Mouse (Mus musculus): ENCODE results near the gene Rassf6. TPM values are rescaled to one million over a fixed set of nuclear protein-coding genes. Genes with fewer than 3 reads are reported as not detected.

The Rassf6 gene
- 0.14 and 0.43 TPM in 2 replicates for polyA plus RNA-seq (2015; fragmentation: Nextera tagmentation; extraction: Ambion mirVana)

- Histone ChIP-seq H3K27me3 (no peaks in the 10 kb centered on the region), H3K4me2 (replicated peaks) (peak within 1 kb of the TSS; percentile 56), H3K4me3 (peak within 1 kb of the TSS; percentile 39), H3K9me3 (no peaks in the 10 kb centered on the region), H3K4me1 (peaks cover 8% of the 10 kb centered on the region), H3K36me3 (no peaks in the 10 kb centered on the region), H3K27ac (replicated peaks) (no peak within 1 kb of the TSS), H3K9ac (replicated peaks) (peak within 1 kb of the TSS; percentile 38)
- peak; percentile 38 for ATAC-seq (replicated peaks)
- WGBS, result 10% methylated on average over 26 of the region's 26 CpGs
Measured at GRCm38 (mm10) chr5:90640286-90641217, at the start of gene Rassf6. TSS of gene Rassf6 (minus strand) at chr5:90640657.

GRCm38 (mm10) chr5:90689426-90690128 lies 49.1 kb upstream of the Rassf6 start:
- Histone ChIP-seq H3K4me1 (no peaks in the 10 kb centered on the region), H3K9me3 (no peaks in the 10 kb centered on the region), H3K27me3 (no peaks in the 10 kb centered on the region), H3K9ac (replicated peaks) (no peak overlapping the region), H3K4me2 (replicated peaks) (no peak overlapping the region), H3K4me3 (no peak overlapping the region), H3K27ac (replicated peaks) (no peak overlapping the region), H3K36me3 (no peaks in the 10 kb centered on the region)
- ATAC-seq (replicated peaks), result no peak
- 94% methylated on average over 8 of the region's 8 CpGs for WGBS

GRCm38 (mm10) chr5:90687913-90688312 lies 47.5 kb upstream of the Rassf6 start:
- no peak for ATAC-seq (replicated peaks)
- Histone ChIP-seq H3K4me2 (replicated peaks) (no peak overlapping the region), H3K36me3 (no peaks in the 10 kb centered on the region), H3K27me3 (no peaks in the 10 kb centered on the region), H3K4me1 (no peaks in the 10 kb centered on the region), H3K4me3 (no peak overlapping the region), H3K27ac (replicated peaks) (no peak overlapping the region), H3K9me3 (no peaks in the 10 kb centered on the region), H3K9ac (replicated peaks) (no peak overlapping the region)
- 94% methylated on average over 10 of the region's 10 CpGs for WGBS

- ATAC-seq (replicated peaks), result no peak
- no peak overlapping the region for H3K4me3 ChIP-seq
- no peak overlapping the region for H3K27ac ChIP-seq (replicated peaks)
- H3K9ac ChIP-seq (replicated peaks), result no peak overlapping the region
- H3K36me3 ChIP-seq, result no peaks in the 10 kb centered on the region
- no peaks in the 10 kb centered on the region for H3K4me1 ChIP-seq
- no peak overlapping the region for H3K4me2 ChIP-seq (replicated peaks)
- H3K9me3 ChIP-seq, result no peaks in the 10 kb centered on the region
- H3K27me3 ChIP-seq, result no peaks in the 10 kb centered on the region
- 35% methylated on average over 4 of the region's 4 CpGs for WGBS
Measured at GRCm38 (mm10) chr5:90684994-90685393, 44.5 kb upstream of the Rassf6 start.

- Histone ChIP-seq H3K27me3 (no peaks in the 10 kb centered on the region), H3K4me3 (no peak overlapping the region), H3K4me1 (no peaks in the 10 kb centered on the region), H3K27ac (replicated peaks) (no peak overlapping the region), H3K36me3 (no peaks in the 10 kb centered on the region), H3K9me3 (no peaks in the 10 kb centered on the region), H3K9ac (replicated peaks) (no peak overlapping the region), H3K4me2 (replicated peaks) (no peak overlapping the region)
- 89% methylated on average over 4 of the region's 4 CpGs for WGBS
- ATAC-seq (replicated peaks), result no peak
Measured at GRCm38 (mm10) chr5:90681842-90682241, 41.4 kb upstream of the Rassf6 start.

GRCm38 (mm10) chr5:90677560-90677959 lies 37.1 kb upstream of the Rassf6 start:
- no peak overlapping the region for H3K9ac ChIP-seq (replicated peaks)
- H3K4me2 ChIP-seq (replicated peaks), result no peak overlapping the region
- H3K4me3 ChIP-seq, result no peak overlapping the region
- H3K4me1 ChIP-seq, result no peaks in the 10 kb centered on the region
- 79% methylated on average over 2 of the region's 2 CpGs for WGBS
- no peaks in the 10 kb centered on the region for H3K36me3 ChIP-seq
- no peak for ATAC-seq (replicated peaks)
- H3K27ac ChIP-seq (replicated peaks), result no peak overlapping the region
- no peaks in the 10 kb centered on the region for H3K9me3 ChIP-seq
- no peaks in the 10 kb centered on the region for H3K27me3 ChIP-seq

- ATAC-seq (replicated peaks), result peak; percentile 29; the same call in 1 of the 2 replicates
- no peak overlapping the region for H3K4me2 ChIP-seq (replicated peaks)
- no peaks in the 10 kb centered on the region for H3K4me1 ChIP-seq
- no peaks in the 10 kb centered on the region for H3K36me3 ChIP-seq
- no peak overlapping the region for H3K9ac ChIP-seq (replicated peaks)
- H3K9me3 ChIP-seq, result no peaks in the 10 kb centered on the region
- no peak overlapping the region for H3K4me3 ChIP-seq
- H3K27ac ChIP-seq (replicated peaks), result no peak overlapping the region
- WGBS, result 67% methylated on average over 8 of the region's 8 CpGs
- H3K27me3 ChIP-seq, result no peaks in the 10 kb centered on the region
Measured at GRCm38 (mm10) chr5:90661852-90662251, 21.4 kb upstream of the Rassf6 start.

GRCm38 (mm10) chr5:90661436-90661835 lies 21.0 kb upstream of the Rassf6 start:
- no peak overlapping the region for H3K27ac ChIP-seq (replicated peaks)
- no peaks in the 10 kb centered on the region for H3K36me3 ChIP-seq
- H3K9me3 ChIP-seq, result no peaks in the 10 kb centered on the region
- H3K9ac ChIP-seq (replicated peaks), result no peak overlapping the region
- no peaks in the 10 kb centered on the region for H3K27me3 ChIP-seq
- no peak overlapping the region for H3K4me3 ChIP-seq
- WGBS, result 20% methylated on average over 9 of the region's 9 CpGs
- no peaks in the 10 kb centered on the region for H3K4me1 ChIP-seq
- peak; percentile 65 for ATAC-seq (replicated peaks)
- no peak overlapping the region for H3K4me2 ChIP-seq (replicated peaks)

- WGBS, result 91% methylated on average over 5 of the region's 5 CpGs
Measured at GRCm38 (mm10) chr5:90660411-90660810, 20.0 kb upstream of the Rassf6 start.

GRCm38 (mm10) chr5:90656681-90657080 lies 16.2 kb upstream of the Rassf6 start:
- Histone ChIP-seq H3K9me3 (no peaks in the 10 kb centered on the region), H3K27ac (replicated peaks) (no peak overlapping the region), H3K36me3 (no peaks in the 10 kb centered on the region), H3K4me1 (no peaks in the 10 kb centered on the region), H3K27me3 (no peaks in the 10 kb centered on the region), H3K4me3 (no peak overlapping the region), H3K9ac (replicated peaks) (no peak overlapping the region), H3K4me2 (replicated peaks) (no peak overlapping the region)
- 87% methylated on average over 6 of the region's 6 CpGs for WGBS
- ATAC-seq (replicated peaks), result no peak

More at GRCm38 (mm10) chr5:90660411-90660810, 20.0 kb upstream of the Rassf6 start:
- no peak for ATAC-seq (replicated peaks)
- Histone ChIP-seq H3K9me3 (no peaks in the 10 kb centered on the region), H3K4me3 (no peak overlapping the region), H3K4me1 (no peaks in the 10 kb centered on the region), H3K36me3 (no peaks in the 10 kb centered on the region), H3K27ac (replicated peaks) (no peak overlapping the region), H3K4me2 (replicated peaks) (no peak overlapping the region), H3K9ac (replicated peaks) (no peak overlapping the region), H3K27me3 (no peaks in the 10 kb centered on the region)

GRCm38 (mm10) chr5:90655891-90656290 lies 15.4 kb upstream of the Rassf6 start:
- Histone ChIP-seq H3K9me3 (no peaks in the 10 kb centered on the region), H3K36me3 (no peaks in the 10 kb centered on the region), H3K27ac (replicated peaks) (no peak overlapping the region), H3K4me1 (no peaks in the 10 kb centered on the region), H3K4me2 (replicated peaks) (no peak overlapping the region), H3K27me3 (no peaks in the 10 kb centered on the region), H3K9ac (replicated peaks) (no peak overlapping the region), H3K4me3 (peak overlapping the region; percentile 2; the same call in 1 of the 2 replicates)
- 44% methylated on average over 13 of the region's 13 CpGs for WGBS
- no peak for ATAC-seq (replicated peaks)

- 86% methylated on average over 5 of the region's 5 CpGs for WGBS
- no peaks in the 10 kb centered on the region for H3K27me3 ChIP-seq
- H3K9ac ChIP-seq (replicated peaks), result no peak overlapping the region
- no peak overlapping the region for H3K4me3 ChIP-seq
- no peak overlapping the region for H3K4me2 ChIP-seq (replicated peaks)
- no peaks in the 10 kb centered on the region for H3K9me3 ChIP-seq
- H3K27ac ChIP-seq (replicated peaks), result no peak overlapping the region
- no peaks in the 10 kb centered on the region for H3K36me3 ChIP-seq
- no peaks in the 10 kb centered on the region for H3K4me1 ChIP-seq
- ATAC-seq (replicated peaks), result no peak
Measured at GRCm38 (mm10) chr5:90654798-90655197, 14.3 kb upstream of the Rassf6 start.

Measured in forebrain, embryonic 15.5 days (tissue).